Mouse (Mus musculus): ENCODE results near the gene Ppm1l.
A peak's percentile ranks its signal among the peaks of the same experiment; 100 is the strongest.

Gene Ppm1l

GRCm38 (mm10) chr3:69583798-69584197, 267.1 kb downstream of the Ppm1l start:
- Histone ChIP-seq H3K36me3 (ENCODE audit: insufficient read depth, low read length) (peaks cover 12% of the 10 kb centered on the region), H3K4me3 (replicated peaks; ENCODE audit: low read length) (no peak overlapping the region), H3K27me3 (ENCODE audit: insufficient read depth, low read length) (no peaks in the 10 kb centered on the region), H3K4me1 (replicated peaks; ENCODE audit: low read depth, low read length) (peaks cover 7% of the 10 kb centered on the region), H3K9me3 (ENCODE audit: low read length) (no peaks in the 10 kb centered on the region)
- TF ChIP-seq CTCF (conservative IDR thresholded peaks at IDR 0.05; ENCODE audit: low read length) (no peak), POU5F1 (IDR thresholded peaks at IDR 0.05; ENCODE audit: borderline replicate concordance, low read length) (no peak), NANOG (IDR thresholded peaks at IDR 0.05; ENCODE audit: borderline replicate concordance, low read length) (no peak)

GRCm38 (mm10) chr3:69588101-69588760, 271.6 kb downstream of the Ppm1l start:
- Histone ChIP-seq H3K36me3 (ENCODE audit: insufficient read depth, low read length) (peaks cover 4% of the 10 kb centered on the region), H3K4me1 (replicated peaks; ENCODE audit: low read depth, low read length) (peaks cover 12% of the 10 kb centered on the region), H3K4me3 (replicated peaks; ENCODE audit: low read length) (no peak overlapping the region), H3K9me3 (ENCODE audit: low read length) (peaks cover 6% of the 10 kb centered on the region; the same call in 1 of the 2 replicates), H3K27me3 (ENCODE audit: insufficient read depth, low read length) (no peaks in the 10 kb centered on the region)
- TF ChIP-seq POU5F1 (IDR thresholded peaks at IDR 0.05; ENCODE audit: borderline replicate concordance, low read length) (no peak), CTCF (conservative IDR thresholded peaks at IDR 0.05; ENCODE audit: low read length) (no peak), NANOG (IDR thresholded peaks at IDR 0.05; ENCODE audit: borderline replicate concordance, low read length) (no peak)

- H3K36me3 ChIP-seq (ENCODE audit: insufficient read depth, low read length): no peaks in the 10 kb centered on the region; the same call in 1 of the 2 replicates
- 0 out of 2 replicates have a peak overlapping the region, but pooled peaks have one; percentile 46 for H3K4me3 ChIP-seq (replicated peaks; ENCODE audit: low read length)
- peaks cover 6% of the 10 kb centered on the region; the same call in 1 of the 2 replicates for H3K9me3 ChIP-seq (ENCODE audit: low read length)
- H3K27me3 ChIP-seq (ENCODE audit: insufficient read depth, low read length): peaks cover 13% of the 10 kb centered on the region
- peaks cover 51% of the 10 kb centered on the region for H3K4me1 ChIP-seq (replicated peaks; ENCODE audit: low read depth, low read length)
- TF ChIP-seq POU5F1 (IDR thresholded peaks at IDR 0.05; ENCODE audit: borderline replicate concordance, low read length) (no peak), CTCF (conservative IDR thresholded peaks at IDR 0.05; ENCODE audit: low read length) (no peak), NANOG (IDR thresholded peaks at IDR 0.05; ENCODE audit: borderline replicate concordance, low read length) (no peak)
Observed at GRCm38 (mm10) chr3:69593426-69593825, 276.8 kb downstream of the Ppm1l start.

- Histone ChIP-seq H3K4me3 (replicated peaks; ENCODE audit: low read length) (peak overlapping the region; percentile 46), H3K4me1 (replicated peaks; ENCODE audit: low read depth, low read length) (peaks cover 50% of the 10 kb centered on the region), H3K9me3 (ENCODE audit: low read length) (peaks cover 6% of the 10 kb centered on the region; the same call in 1 of the 2 replicates), H3K27me3 (ENCODE audit: insufficient read depth, low read length) (peaks cover 16% of the 10 kb centered on the region), H3K36me3 (ENCODE audit: insufficient read depth, low read length) (no peaks in the 10 kb centered on the region; the same call in 1 of the 2 replicates)
- TF ChIP-seq NANOG (IDR thresholded peaks at IDR 0.05; ENCODE audit: borderline replicate concordance, low read length): no peak
- no peak for TF ChIP-seq CTCF (conservative IDR thresholded peaks at IDR 0.05; ENCODE audit: low read length)
- TF ChIP-seq POU5F1 (IDR thresholded peaks at IDR 0.05; ENCODE audit: borderline replicate concordance, low read length): no peak
Observed at GRCm38 (mm10) chr3:69594071-69594470, 277.4 kb downstream of the Ppm1l start.

- no peak for TF ChIP-seq NANOG (IDR thresholded peaks at IDR 0.05; ENCODE audit: borderline replicate concordance, low read length)
- TF ChIP-seq POU5F1 (IDR thresholded peaks at IDR 0.05; ENCODE audit: borderline replicate concordance, low read length): no peak
- TF ChIP-seq CTCF (conservative IDR thresholded peaks at IDR 0.05; ENCODE audit: low read length): no peak
- Histone ChIP-seq H3K36me3 (ENCODE audit: insufficient read depth, low read length) (no peaks in the 10 kb centered on the region; the same call in 1 of the 2 replicates), H3K27me3 (ENCODE audit: insufficient read depth, low read length) (peaks cover 24% of the 10 kb centered on the region), H3K4me3 (replicated peaks; ENCODE audit: low read length) (peak overlapping the region; percentile 43), H3K9me3 (ENCODE audit: low read length) (peaks cover 1% of the 10 kb centered on the region), H3K4me1 (replicated peaks; ENCODE audit: low read depth, low read length) (peaks cover 56% of the 10 kb centered on the region)
Observed at GRCm38 (mm10) chr3:69596116-69596515, 279.5 kb downstream of the Ppm1l start.

GRCm38 (mm10) chr3:69597211-69597610, 280.6 kb downstream of the Ppm1l start:
- peaks cover 24% of the 10 kb centered on the region for H3K27me3 ChIP-seq (ENCODE audit: insufficient read depth, low read length)
- no peak overlapping the region for H3K4me3 ChIP-seq (replicated peaks; ENCODE audit: low read length)
- peaks cover 12% of the 10 kb centered on the region for H3K9me3 ChIP-seq (ENCODE audit: low read length)
- peaks cover 53% of the 10 kb centered on the region for H3K4me1 ChIP-seq (replicated peaks; ENCODE audit: low read depth, low read length)
- H3K36me3 ChIP-seq (ENCODE audit: insufficient read depth, low read length): no peaks in the 10 kb centered on the region
- TF ChIP-seq NANOG (IDR thresholded peaks at IDR 0.05; ENCODE audit: borderline replicate concordance, low read length) (no peak), POU5F1 (IDR thresholded peaks at IDR 0.05; ENCODE audit: borderline replicate concordance, low read length) (no peak), CTCF (conservative IDR thresholded peaks at IDR 0.05; ENCODE audit: low read length) (no peak)

GRCm38 (mm10) chr3:69597816-69598215, 281.2 kb downstream of the Ppm1l start:
- Histone ChIP-seq H3K27me3 (ENCODE audit: insufficient read depth, low read length) (peaks cover 24% of the 10 kb centered on the region), H3K4me1 (replicated peaks; ENCODE audit: low read depth, low read length) (peaks cover 53% of the 10 kb centered on the region), H3K4me3 (replicated peaks; ENCODE audit: low read length) (peak overlapping the region; percentile 85), H3K36me3 (ENCODE audit: insufficient read depth, low read length) (no peaks in the 10 kb centered on the region), H3K9me3 (ENCODE audit: low read length) (peaks cover 13% of the 10 kb centered on the region)
- TF ChIP-seq NANOG (IDR thresholded peaks at IDR 0.05; ENCODE audit: borderline replicate concordance, low read length): no peak
- no peak for TF ChIP-seq POU5F1 (IDR thresholded peaks at IDR 0.05; ENCODE audit: borderline replicate concordance, low read length)
- no peak for TF ChIP-seq CTCF (conservative IDR thresholded peaks at IDR 0.05; ENCODE audit: low read length)

- Histone ChIP-seq H3K36me3 (ENCODE audit: insufficient read depth, low read length) (no peaks in the 10 kb centered on the region), H3K27me3 (ENCODE audit: insufficient read depth, low read length) (peaks cover 24% of the 10 kb centered on the region), H3K4me3 (replicated peaks; ENCODE audit: low read length) (peak within 1 kb of the TSS; percentile 85), H3K9me3 (ENCODE audit: low read length) (peaks cover 13% of the 10 kb centered on the region), H3K4me1 (replicated peaks; ENCODE audit: low read depth, low read length) (peaks cover 49% of the 10 kb centered on the region)
- TF ChIP-seq NANOG (IDR thresholded peaks at IDR 0.05; ENCODE audit: borderline replicate concordance, low read length) (no peak), CTCF (conservative IDR thresholded peaks at IDR 0.05; ENCODE audit: low read length) (no peak), POU5F1 (IDR thresholded peaks at IDR 0.05; ENCODE audit: borderline replicate concordance, low read length) (no peak)
Observed at GRCm38 (mm10) chr3:69598261-69599165, 281.9 kb downstream of the Ppm1l start, which contains the start of gene B3galnt1. B3galnt1 (minus strand) TSS chr3:69598960.
